Mouse (Mus musculus) right cerebral cortex, postnatal 4 days (tissue): ENCODE results near the gene Ttll2.
A peak's percentile ranks its signal among the peaks of the same experiment; 100 is the strongest.
"Not testable (repeated sequence)": the region's sequence is repeated elsewhere in the genome, so short reads cannot be mapped to it uniquely, and the experiment has no call there.

Source experiments
- DNase-seq: peaks from one replicate; pipeline ENCODE4 v3.0.0-alpha.2; 2022

Gene Ttll2

GRCm38 (mm10) chr17:7360749-7361465 lies 8.4 kb upstream of the Ttll2 start:
- peak; percentile 59 for DNase-seq

GRCm38 (mm10) chr17:7359806-7360205 lies 7.3 kb upstream of the Ttll2 start:
- not testable (repeated sequence) for DNase-seq

GRCm38 (mm10) chr17:7348765-7349164 lies 3.7 kb downstream of the Ttll2 start:
- DNase-seq: not testable (repeated sequence)

- DNase-seq: not testable (repeated sequence)
Observed at GRCm38 (mm10) chr17:7337381-7337780, 15.1 kb downstream of the Ttll2 start.

GRCm38 (mm10) chr17:7332745-7333144 lies 19.8 kb downstream of the Ttll2 start:
- not testable (repeated sequence) for DNase-seq

- DNase-seq: not testable (repeated sequence)
Observed at GRCm38 (mm10) chr17:7326415-7326814, 26.1 kb downstream of the Ttll2 start.

GRCm38 (mm10) chr17:7324346-7324745 lies 28.1 kb downstream of the Ttll2 start, which contains the start of gene Tcp10a:
Gene Tcp10a, plus strand, starts transcription at chr17:7324646.
- not testable (repeated sequence) for DNase-seq

- DNase-seq: not testable (repeated sequence)
Observed at GRCm38 (mm10) chr17:7319789-7320188, 32.7 kb downstream of the Ttll2 start.

GRCm38 (mm10) chr17:7315693-7316382 lies 36.7 kb downstream of the Ttll2 start:
- not testable (repeated sequence) for DNase-seq

GRCm38 (mm10) chr17:7306278-7307196 lies 46.0 kb downstream of the Ttll2 start:
- not testable (repeated sequence) for DNase-seq
